25 mouse cellular contexts compared by ENCODE assay signal in the genomic region with DNA sequence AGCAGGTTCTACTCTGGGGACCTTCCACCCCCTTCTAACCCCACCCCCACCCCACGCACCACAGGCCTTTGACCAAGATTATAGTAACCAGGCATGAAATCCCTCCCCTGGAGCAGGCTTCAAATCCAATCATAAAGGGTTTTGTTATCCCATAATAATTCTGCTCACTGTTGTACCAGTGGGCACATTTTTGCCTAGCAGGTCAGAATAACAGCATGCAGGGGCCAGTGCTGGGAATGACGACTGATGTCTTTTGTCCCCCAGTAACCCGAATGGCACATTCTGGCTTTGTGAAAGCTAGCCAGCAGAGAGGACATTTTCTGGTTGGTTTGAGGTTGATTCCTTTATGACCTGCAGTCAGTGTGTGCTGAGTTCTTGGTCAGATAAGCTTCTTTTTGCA. TPM values are rescaled to one million over a fixed set of nuclear protein-coding genes. Genes with fewer than 3 reads are reported as not detected.
A peak's percentile ranks its signal among the peaks of the same experiment; 100 is the strongest.
DNase-seq lines count a peak whose midpoint lies in the region; ATAC-seq and TF ChIP-seq lines count a peak whose summit lies in the region.
"Had no signal": no experiment of that assay in that cellular context is flagged by ENCODE, and none has a peak within 500 bp of the region (broad histone marks: within the 10 kb centered on the region; RNA-seq: fewer than 3 reads in every experiment).

No protein-coding gene starts in this region.

- no peaks in the 10 kb centered on the region for H3K4me1 ChIP-seq in heart, embryonic 11.5 days (ENCODE audit: control insufficient read depth, insufficient read depth, low read length)
- H3K4me1 ChIP-seq in midbrain, embryonic 11.5 days (ENCODE audit: control insufficient read depth, insufficient read depth, low read length): peaks cover 3% of the 10 kb centered on the region; the same call in 1 of the 2 replicates
- H3K4me1 ChIP-seq in midbrain, postnatal 0 days (ENCODE audit: insufficient read depth, low read length): no peaks in the 10 kb centered on the region
- H3K4me1 ChIP-seq: embryonic facial prominence, embryonic 10.5 days; embryonic facial prominence, embryonic 13.5 days; forebrain, embryonic 15.5 days; heart, embryonic 10.5 days had no signal

- no peak overlapping the region for H3K27ac ChIP-seq in heart, embryonic 11.5 days (ENCODE audit: low read depth, low read length)
- H3K27ac ChIP-seq in midbrain, embryonic 11.5 days (ENCODE audit: low read depth, low read length): no peak overlapping the region
- H3K27ac ChIP-seq in midbrain, postnatal 0 days (ENCODE audit: low read depth, low read length): no peak overlapping the region
- H3K27ac ChIP-seq: embryonic facial prominence, embryonic 10.5 days; embryonic facial prominence, embryonic 13.5 days; forebrain, embryonic 12.5 days; forebrain, embryonic 15.5 days; heart, adult 2 months; heart, embryonic 10.5 days; hindbrain, embryonic 14.5 days had no signal

- WGBS in heart, embryonic 11.5 days (ENCODE audit: insufficient replicate concordance): 65% methylated on average over 3 of the region's 3 CpGs
- 33% methylated on average over 3 of the region's 3 CpGs for WGBS in midbrain, embryonic 11.5 days
- WGBS in midbrain, postnatal 0 days: 19% methylated on average over 3 of the region's 3 CpGs

- H3K9me3 ChIP-seq in heart, embryonic 11.5 days (replicated peaks; ENCODE audit: control insufficient read depth, low read length): no peaks in the 10 kb centered on the region
- peaks cover 3% of the 10 kb centered on the region; the same call in 1 of the 2 replicates for H3K9me3 ChIP-seq in midbrain, embryonic 11.5 days (ENCODE audit: control insufficient read depth, low read length)
- H3K9me3 ChIP-seq in midbrain, postnatal 0 days (ENCODE audit: low read length): no peaks in the 10 kb centered on the region
- H3K9me3 ChIP-seq: forebrain, embryonic 12.5 days; forebrain, embryonic 15.5 days; heart, embryonic 10.5 days had no signal

- ATAC-seq in heart, embryonic 11.5 days (replicated peaks; ENCODE audit: insufficient number of reproducible peaks, low FRiP score, low TSS enrichment): no peak
- ATAC-seq in midbrain, embryonic 11.5 days (ENCODE audit: low FRiP score): 0 out of 2 replicates have a peak, but pooled peaks have one; percentile 50
- no peak for ATAC-seq in midbrain, postnatal 0 days (ENCODE audit: low FRiP score)
- ATAC-seq in megakaryocyte-erythroid progenitor cell, adult 5-6 weeks (replicated peaks; ENCODE audit: low FRiP score, low TSS enrichment, poor library complexity, severe bottlenecking): no peak
- ATAC-seq: activated CD4-positive, CD25-positive, alpha-beta regulatory T cell, adult 4 months; forebrain, embryonic 15.5 days had no signal

- H3K36me3 ChIP-seq in heart, embryonic 11.5 days (ENCODE audit: control insufficient read depth, insufficient read depth, low read length): no peaks in the 10 kb centered on the region
- no peaks in the 10 kb centered on the region for H3K36me3 ChIP-seq in midbrain, embryonic 11.5 days (ENCODE audit: control insufficient read depth, insufficient read depth, low read length)
- no peaks in the 10 kb centered on the region for H3K36me3 ChIP-seq in midbrain, postnatal 0 days (ENCODE audit: insufficient read depth, low read length)
- H3K36me3 ChIP-seq: embryonic facial prominence, embryonic 10.5 days; embryonic facial prominence, embryonic 13.5 days; forebrain, embryonic 12.5 days; forebrain, embryonic 15.5 days; heart, embryonic 10.5 days had no signal

- H3K4me3 ChIP-seq in heart, embryonic 11.5 days (ENCODE audit: low read depth, low read length): no peak overlapping the region
- no peak overlapping the region for H3K4me3 ChIP-seq in midbrain, embryonic 11.5 days (ENCODE audit: low read depth, low read length)
- H3K4me3 ChIP-seq in midbrain, postnatal 0 days (ENCODE audit: low read depth, low read length): no peak overlapping the region
- H3K4me3 ChIP-seq: embryonic facial prominence, embryonic 10.5 days; embryonic facial prominence, embryonic 13.5 days; erythroblast, embryonic 14.5 days; forebrain, embryonic 12.5 days; forebrain, embryonic 15.5 days; heart, adult 2 months; heart, embryonic 10.5 days had no signal

- peak; percentile 37 for DNase-seq in heart, adult 11 months
- no peak for DNase-seq in midbrain, embryonic 11.5 days (ENCODE audit: low spot score, missing footprints)
- no peak for DNase-seq in midbrain, postnatal 0 days (ENCODE audit: low spot score)
- DNase-seq in adipocyte (ENCODE audit: low spot score): peak; percentile 40
- peak; percentile 21 for DNase-seq in retina, embryonic 14.5 days (ENCODE audit: low spot score)
- DNase-seq in cerebellum, postnatal 36 days: no peak
- DNase-seq: adrenal gland, postnatal 10 days; adrenal gland, postnatal 36 days; cerebellum, adult 11 months; cerebellum, adult 2 months; cerebellum, adult 9-11 months; cerebellum, postnatal 25 days; embryo, embryonic 11 days; gastrocnemius, postnatal 25 days; heart, adult 2 months had no signal

- no peak for TF ChIP-seq CTCF in midbrain, postnatal 0 days (IDR thresholded peaks at IDR 0.05)

- H3K27me3 ChIP-seq in heart, embryonic 11.5 days (ENCODE audit: control insufficient read depth, insufficient read depth, low read length): no peaks in the 10 kb centered on the region
- H3K27me3 ChIP-seq in midbrain, embryonic 11.5 days (ENCODE audit: control insufficient read depth, insufficient read depth, low read length): no peaks in the 10 kb centered on the region
- H3K27me3 ChIP-seq in midbrain, postnatal 0 days (ENCODE audit: insufficient read depth, low read length): no peaks in the 10 kb centered on the region
- H3K27me3 ChIP-seq: embryonic facial prominence, embryonic 13.5 days; forebrain, embryonic 12.5 days; forebrain, embryonic 15.5 days had no signal

- no peak overlapping the region for H3K4me2 ChIP-seq in heart, embryonic 11.5 days
- no peak overlapping the region for H3K4me2 ChIP-seq in midbrain, embryonic 11.5 days
- no peak overlapping the region for H3K4me2 ChIP-seq in midbrain, postnatal 0 days (ENCODE audit: low read depth, low read length, poor library complexity, severe bottlenecking)
- H3K4me2 ChIP-seq: embryonic facial prominence, embryonic 13.5 days; forebrain, embryonic 12.5 days; forebrain, embryonic 15.5 days; hindbrain, embryonic 14.5 days had no signal

- no peak overlapping the region for H3K9ac ChIP-seq in heart, embryonic 11.5 days (ENCODE audit: low read depth, low read length)
- no peak overlapping the region for H3K9ac ChIP-seq in midbrain, embryonic 11.5 days (ENCODE audit: low read length)
- H3K9ac ChIP-seq in midbrain, postnatal 0 days (replicated peaks; ENCODE audit: low read length, poor library complexity, severe bottlenecking): no peak overlapping the region
- H3K9ac ChIP-seq: embryonic facial prominence, embryonic 13.5 days; forebrain, embryonic 12.5 days; forebrain, embryonic 15.5 days; hindbrain, embryonic 14.5 days had no signal

RNA-seq across cellular contexts. Expression of a gene that starts 55.5 kb away (rescaled TPM):
- 49.6 and 71.3 TPM in 2 replicates for polyA plus RNA-seq in heart, embryonic 11.5 days (2014; fragmentation: Nextera tagmentation; extraction: Ambion mirVana)
- polyA plus RNA-seq in midbrain, embryonic 11.5 days (2014; fragmentation: Nextera tagmentation; extraction: Ambion mirVana): 95.5 and 104 TPM in 2 replicates
- 195 and 294 TPM in 2 replicates for total RNA-seq in midbrain, postnatal 0 days (2014; rRNA removed)
- polyA plus RNA-seq in midbrain, postnatal 0 days (2015; fragmentation: Nextera tagmentation; extraction: Ambion mirVana): 80.0 and 87.1 TPM in 2 replicates
- total RNA-seq in megakaryocyte-erythroid progenitor cell, adult 5-6 weeks (2014; fragmentation: Nextera tagmentation): 107 and 112 TPM in 2 replicates
- total RNA-seq in megakaryocyte-erythroid progenitor cell, adult 5-6 weeks (2017): 172 and 177 TPM in 2 replicates

Comparison
In these comparisons a context has a peak if more than half of its experiments do, and no peak if none do; other contexts are left out.
1. DNase-seq: peak in heart, adult 11 months (single experiment), adipocyte (single experiment) and retina, embryonic 14.5 days (single experiment); none in midbrain, embryonic 11.5 days (single experiment), midbrain, postnatal 0 days (single experiment) and cerebellum, postnatal 36 days (0 of 2).